Mouse (Mus musculus): ENCODE measurements around the gene Mlxip.

The Mlxip gene

DNA sequence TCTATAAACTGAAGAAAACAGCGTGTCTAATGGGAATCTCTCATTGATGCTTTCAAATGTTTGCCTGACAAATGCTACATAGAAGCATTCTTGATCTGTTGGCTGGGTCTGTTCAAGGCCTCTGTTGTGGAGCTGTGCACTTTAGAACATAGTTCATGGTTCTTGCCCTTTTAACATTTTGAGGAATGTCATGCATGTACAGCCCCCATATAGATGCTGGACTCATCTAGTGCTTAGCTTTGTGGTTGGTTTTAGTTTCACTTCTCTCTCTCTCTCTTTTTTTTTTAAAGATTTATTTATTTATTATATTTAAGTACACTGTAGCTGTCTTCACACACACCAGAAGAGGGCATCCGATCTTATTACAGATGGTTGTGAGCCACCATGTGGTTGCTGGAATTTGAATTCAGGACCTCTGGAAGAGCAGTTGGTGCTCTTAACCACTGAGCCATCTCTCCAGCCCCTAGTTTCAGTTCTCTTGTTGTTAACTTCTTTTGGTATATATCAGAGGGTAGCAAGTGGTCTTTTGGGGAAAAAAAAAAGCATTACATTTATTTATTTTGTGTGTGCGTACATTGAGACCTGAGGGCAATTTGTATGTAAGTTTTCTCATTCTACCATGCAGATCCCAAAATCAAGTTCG, 4.4 kb downstream of the Mlxip start:
- ChIA-PET CTCF (interaction anchor here in 2 of 4 experiments (0.6 to 1.0 kb wide), 2 partner anchors 103 to 953 kb away, joined by 3 to 5 read pairs; no protein-coding TSS in a partner anchor), POLR2A (no interaction called here)

DNA sequence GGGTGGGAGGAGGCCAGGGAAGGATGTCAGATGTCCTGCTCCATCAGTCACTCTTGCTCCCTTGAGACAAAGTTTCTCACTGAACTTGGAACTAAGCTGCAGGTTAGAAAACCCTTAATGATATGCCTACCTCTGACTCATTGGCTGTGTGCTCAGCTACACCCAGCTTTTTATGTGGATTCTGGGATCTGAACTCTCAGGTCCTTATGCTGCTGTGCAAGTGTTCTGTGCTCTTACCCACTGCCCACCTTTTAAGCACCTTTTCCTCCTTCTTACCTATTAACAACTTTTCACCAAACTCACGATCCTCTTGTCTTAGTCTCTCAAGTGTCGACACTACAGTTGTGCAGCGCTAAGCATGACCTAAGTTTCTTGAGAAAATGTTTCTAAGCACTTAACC, 9.9 kb downstream of the Mlxip start:
- ChIA-PET POLR2A (interaction anchor here in 2 of 4 experiments (1.3 to 2.4 kb wide), 3 partner anchors 9 to 10 kb away, joined by 4 to 6 read pairs (median 4); partner anchors contain the start of gene Mlxip (in 2 of the 2)), CTCF (interaction anchor here in 1 of 4 experiments (2.9 kb wide), 1 partner anchor 27 kb away, joined by 9 read pairs; no protein-coding TSS in a partner anchor)

DNA sequence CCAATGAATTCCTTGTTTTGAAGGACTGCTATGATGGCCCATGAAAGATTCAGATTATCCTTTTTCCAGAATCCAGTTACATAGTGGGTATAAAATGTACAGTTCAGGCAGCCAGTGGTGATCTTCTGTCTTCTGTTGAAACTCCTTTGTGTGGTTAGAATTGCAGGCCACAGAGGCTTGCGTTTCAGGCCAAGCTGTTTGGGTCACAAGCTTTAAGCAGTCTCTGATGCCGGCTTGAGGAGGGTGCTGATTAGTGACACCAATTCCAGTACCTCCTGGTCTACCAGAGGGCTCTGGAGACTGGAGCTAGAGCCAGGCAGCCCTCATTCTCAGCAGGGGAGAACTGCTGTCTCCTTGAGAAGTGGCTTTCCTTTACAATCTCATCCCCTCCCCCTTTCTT, 12.4 kb downstream of the Mlxip start:
- ChIA-PET CTCF (interaction anchor here in 1 of 4 experiments (2.9 kb wide), 1 partner anchor 29 kb away, joined by 9 read pairs; no protein-coding TSS in a partner anchor), POLR2A (interaction anchor here in 3 of 4 experiments (0.7 to 2.2 kb wide), 6 partner anchors 12 to 251 kb away, joined by 3 to 8 read pairs (median 3); partner anchors contain the start of genes Mlxip (in 2 of the 3) and Diablo (in 1 of the 3))

DNA sequence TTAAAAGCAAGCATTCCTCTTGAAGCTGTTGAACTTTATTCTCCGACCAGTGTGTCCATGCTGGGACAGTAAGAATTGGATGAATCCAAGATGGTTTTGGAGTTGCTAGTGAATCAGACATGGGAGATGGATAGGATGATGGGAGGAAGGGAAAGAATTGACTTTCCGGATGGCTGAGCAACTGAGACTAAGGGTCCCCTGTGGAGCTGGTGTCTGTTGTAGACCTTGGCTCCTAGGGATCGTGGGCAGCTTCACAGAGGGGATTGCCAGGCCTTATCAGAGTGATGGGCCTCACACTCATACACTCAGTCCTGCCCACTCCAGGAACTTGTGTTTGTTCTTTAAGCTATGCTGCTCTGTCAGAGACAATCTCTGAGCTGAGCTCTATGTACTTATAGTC, 13.6 kb downstream of the Mlxip start:
- CTCF ChIA-PET, result interaction anchor here in 2 of 4 experiments (0.8 to 1.4 kb wide), 4 partner anchors 29 to 344 kb away, joined by 3 to 4 read pairs (median 3); no protein-coding TSS in a partner anchor
- POLR2A ChIA-PET, result interaction anchor here (0.7 to 2.2 kb wide), 7 partner anchors 12 to 1685 kb away, joined by 3 to 8 read pairs (median 4); partner anchors contain the start of gene Mlxip (in 3 of the 4)

DNA sequence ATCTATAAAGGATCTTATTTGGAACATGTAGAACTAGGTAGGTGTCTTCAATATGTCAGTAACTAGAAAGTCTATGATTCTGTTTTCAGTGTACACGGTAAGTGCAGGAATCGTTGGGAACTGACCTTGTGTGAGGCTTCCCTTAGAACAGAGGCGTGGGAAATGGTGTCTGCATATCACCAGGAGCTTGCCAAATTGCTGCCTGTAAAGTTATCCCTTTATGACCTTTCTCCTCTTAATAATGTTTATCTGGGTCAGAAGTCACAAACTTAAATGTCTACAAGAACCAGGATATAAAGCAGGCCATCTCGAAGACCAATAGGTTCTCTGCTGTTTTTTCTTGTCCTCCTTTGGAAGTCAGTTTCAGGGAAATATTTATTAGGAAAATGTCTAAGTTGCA, 17.6 kb downstream of the Mlxip start:
- ChIA-PET CTCF (interaction anchor here in 2 of 4 experiments (0.9 to 1.2 kb wide), 3 partner anchors 32 to 127 kb away, joined by 3 to 5 read pairs (median 3); no protein-coding TSS in a partner anchor), POLR2A (no interaction called here)

DNA sequence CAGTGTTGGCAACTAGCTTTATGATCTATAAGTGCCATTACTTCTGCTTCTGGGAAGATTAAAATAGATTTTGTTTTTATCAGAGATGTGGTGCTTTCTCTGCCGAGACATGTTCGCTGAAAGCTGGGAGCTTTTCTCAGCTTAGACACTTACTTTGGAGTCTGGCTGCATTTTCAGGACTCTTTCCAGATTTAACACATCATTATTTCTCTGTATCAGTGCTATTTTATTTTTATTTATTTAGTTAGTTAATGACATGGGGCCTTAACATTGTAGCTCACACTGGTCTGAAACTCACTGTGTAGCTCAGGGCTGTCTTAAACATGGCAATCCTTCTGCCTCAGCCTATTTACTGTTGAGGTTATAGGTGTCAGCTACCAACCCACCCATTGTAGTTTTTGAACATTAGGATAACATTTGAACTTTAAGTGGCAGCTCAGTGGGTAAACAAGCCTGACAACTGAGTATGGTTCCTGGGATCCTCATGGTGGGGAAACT, 19.3 kb downstream of the Mlxip start:
- CTCF ChIA-PET, result interaction anchor here in 3 of 4 experiments (0.6 to 0.7 kb wide), 4 partner anchors 99 to 707 kb away, joined by 3 to 6 read pairs (median 4); partner anchors contain the start of gene P2rx4 (in 1 of the 3)
- POLR2A ChIA-PET, result interaction anchor here in 1 of 4 experiments (1.3 to 1.6 kb wide), 2 partner anchors 9 to 20 kb away, joined by 4 read pairs; partner anchors contain the start of gene Mlxip

DNA sequence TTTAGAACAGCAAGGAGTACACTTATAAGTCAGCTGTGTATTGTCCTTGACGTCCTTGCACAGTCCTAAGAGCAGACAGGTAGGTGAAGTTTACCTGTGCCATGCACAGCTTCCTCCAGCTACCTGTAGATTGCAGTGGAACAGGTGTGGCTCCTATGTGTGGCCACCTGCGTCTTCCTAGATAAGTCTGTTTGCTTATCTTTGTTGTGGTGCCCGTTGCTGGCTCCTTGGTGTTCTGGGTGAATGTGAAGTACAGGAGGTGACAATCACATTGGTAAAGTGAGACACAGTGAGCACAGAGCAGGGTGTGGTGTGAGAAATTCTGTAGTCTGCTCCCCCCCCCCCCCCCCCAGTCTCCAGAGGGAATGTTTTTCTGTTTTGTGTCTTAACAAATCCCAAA, 21.6 kb downstream of the Mlxip start:
- POLR2A ChIA-PET, result interaction anchor here in 3 of 4 experiments (0.6 to 1.2 kb wide), 4 partner anchors 12 to 71 kb away, joined by 3 to 5 read pairs (median 4); partner anchors contain the start of gene Mlxip (in 2 of the 3)
- CTCF ChIA-PET, result interaction anchor here in 3 of 4 experiments (0.6 to 1.8 kb wide), 5 partner anchors 20 to 47 kb away, joined by 3 to 5 read pairs (median 4); partner anchors contain the start of gene Mlxip (in 1 of the 3)

DNA sequence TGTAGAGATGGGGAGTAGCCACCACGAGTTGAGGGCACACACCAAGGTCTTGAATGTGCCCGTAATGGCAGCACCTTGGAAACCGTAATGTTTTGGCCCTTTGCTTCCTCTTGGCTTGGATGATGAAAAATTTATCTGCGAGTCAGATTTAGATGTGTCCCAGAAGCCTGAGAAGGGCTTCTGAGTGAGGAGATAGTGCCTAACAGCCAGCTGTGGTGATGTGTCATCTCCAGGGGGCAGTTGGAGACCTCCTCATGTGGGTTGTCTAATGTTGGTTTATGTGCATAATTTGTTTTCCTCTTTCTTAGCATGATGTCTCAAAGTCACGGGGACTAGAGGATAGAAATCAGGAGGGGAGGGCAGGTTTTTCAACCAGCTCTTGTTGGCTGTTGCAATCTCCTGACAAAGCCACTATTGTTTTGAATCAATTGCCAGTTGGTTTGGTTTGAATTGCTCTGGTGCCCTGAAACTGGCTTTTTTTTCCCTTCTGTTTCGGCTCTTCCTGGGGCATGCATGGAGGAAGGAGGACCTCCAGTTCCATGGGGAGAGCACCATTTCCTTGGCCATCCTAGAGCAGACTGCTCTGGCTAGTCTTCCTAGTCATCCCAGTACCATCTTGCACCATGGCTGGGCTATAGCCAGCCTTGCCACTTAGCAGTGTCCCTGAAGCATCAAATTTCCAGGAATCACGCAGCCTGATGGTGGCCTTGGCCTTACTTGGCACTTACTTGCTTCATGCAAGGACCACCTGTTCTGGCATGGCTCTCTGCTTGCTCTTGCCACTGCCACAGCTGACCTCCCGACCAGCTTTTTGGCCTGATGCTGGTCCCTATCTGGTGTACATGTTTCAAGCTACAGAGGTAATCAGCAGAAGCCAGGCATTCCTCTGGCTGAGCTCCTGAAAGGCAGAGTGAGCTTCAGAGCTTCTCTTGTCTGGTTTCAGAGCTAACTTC, 22.2 kb downstream of the Mlxip start:
- ChIA-PET POLR2A (interaction anchor here in 2 of 4 experiments (0.6 to 1.2 kb wide), 4 partner anchors 9 to 72 kb away, joined by 3 to 9 read pairs (median 3); partner anchors contain the start of gene Mlxip (in 1 of the 2)), CTCF (interaction anchor here in 3 of 4 experiments (0.6 to 1.8 kb wide), 6 partner anchors 22 to 48 kb away, joined by 3 to 6 read pairs (median 4); partner anchors contain the start of gene Mlxip (in 1 of the 3))

DNA sequence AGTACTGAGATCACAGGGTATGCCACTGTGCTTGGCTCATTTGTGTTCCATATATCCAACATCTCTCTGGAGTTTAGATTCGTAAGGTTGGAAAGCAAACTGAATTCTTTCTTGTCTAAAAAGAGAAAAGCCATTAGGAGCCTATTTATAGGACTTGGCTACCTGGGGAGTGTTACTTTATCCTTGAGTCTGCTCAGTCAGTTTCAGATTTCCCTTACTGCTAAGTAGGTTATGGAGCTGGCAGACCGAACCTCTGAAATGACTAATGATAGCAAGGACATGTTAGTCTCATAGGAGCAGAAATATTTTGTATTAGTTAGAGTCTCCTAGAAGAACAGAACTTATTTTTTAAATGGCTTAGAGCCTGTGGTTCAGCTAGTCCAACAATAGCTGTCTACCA, 29.3 kb downstream of the Mlxip start:
- ChIA-PET POLR2A (no interaction called here), CTCF (interaction anchor here in 1 of 4 experiments (0.7 kb wide), 1 partner anchor 13 kb away, joined by 4 read pairs; no protein-coding TSS in a partner anchor)

DNA sequence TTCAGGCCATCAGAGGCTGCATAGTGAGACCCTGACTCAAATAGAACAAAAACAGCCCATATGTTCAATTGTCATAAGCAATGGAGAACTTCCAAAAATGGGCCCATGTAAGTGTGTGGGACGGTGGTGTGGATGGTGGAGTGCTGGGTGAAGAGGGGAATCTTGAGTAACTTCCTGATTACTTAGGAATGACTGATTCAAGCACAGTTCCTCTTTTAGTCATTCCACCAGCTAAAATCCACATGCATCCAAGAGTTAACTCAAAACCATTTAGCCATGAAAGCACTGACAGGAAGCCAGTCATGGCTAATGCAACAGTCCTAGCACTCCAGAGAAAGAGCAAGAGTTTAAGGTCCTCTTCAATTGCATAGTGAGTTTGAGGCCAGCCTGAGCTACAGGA, 33.0 kb downstream of the Mlxip start:
- CTCF ChIA-PET, result interaction anchor here in 3 of 4 experiments (0.6 to 0.7 kb wide), 4 partner anchors 12 to 52 kb away, joined by 3 to 13 read pairs (median 8); no protein-coding TSS in a partner anchor
- POLR2A ChIA-PET, result interaction anchor here in 1 of 4 experiments (0.6 to 0.9 kb wide), 5 partner anchors 12 to 153 kb away, joined by 3 to 5 read pairs (median 4); no protein-coding TSS in a partner anchor

DNA sequence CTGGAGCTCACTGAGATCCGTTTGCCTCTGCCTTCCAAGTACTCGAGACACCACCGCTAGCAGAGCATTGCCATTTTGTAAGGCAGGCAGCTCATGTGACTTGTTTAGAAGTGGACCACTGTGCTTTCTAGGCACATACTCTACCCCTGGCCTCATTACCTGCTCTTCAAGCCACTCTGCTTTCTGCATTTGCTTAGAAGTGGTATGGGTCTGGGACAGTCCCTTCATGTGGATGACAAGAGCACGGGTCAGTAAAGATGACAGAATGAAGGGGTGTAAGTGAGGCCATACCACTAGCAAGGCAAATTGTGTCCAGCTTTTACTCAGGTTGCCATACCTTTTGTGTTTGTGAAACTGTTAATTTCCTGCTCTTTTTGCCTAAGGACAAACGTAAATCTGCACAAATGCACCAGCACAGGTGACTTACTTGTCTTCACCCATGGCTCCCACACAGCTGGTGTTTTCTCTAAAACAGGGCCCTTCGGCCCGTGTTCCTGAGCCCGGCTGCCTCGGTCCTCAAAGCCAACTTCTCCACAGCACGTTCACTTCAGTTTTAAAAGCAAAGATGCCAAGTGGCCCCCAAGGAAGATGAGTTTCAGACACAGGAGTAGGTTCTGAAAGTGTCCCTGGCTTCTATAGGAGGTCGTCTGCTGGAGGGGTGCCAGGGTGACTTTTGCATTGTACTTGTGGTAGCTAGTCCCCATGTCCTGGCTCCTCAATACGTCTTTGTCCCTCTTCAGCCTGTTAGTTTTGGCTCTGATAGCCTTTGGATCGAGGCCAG, 37.1 kb downstream of the Mlxip start:
- ChIA-PET POLR2A (interaction anchor here in 2 of 4 experiments (0.6 to 0.9 kb wide), 2 partner anchors 30 to 37 kb away, joined by 3 to 8 read pairs; partner anchors contain the start of gene Mlxip (in 1 of the 2)), CTCF (interaction anchor here in 1 of 4 experiments (1.0 kb wide), 1 partner anchor 54 kb away, joined by 4 read pairs; no protein-coding TSS in a partner anchor)

DNA sequence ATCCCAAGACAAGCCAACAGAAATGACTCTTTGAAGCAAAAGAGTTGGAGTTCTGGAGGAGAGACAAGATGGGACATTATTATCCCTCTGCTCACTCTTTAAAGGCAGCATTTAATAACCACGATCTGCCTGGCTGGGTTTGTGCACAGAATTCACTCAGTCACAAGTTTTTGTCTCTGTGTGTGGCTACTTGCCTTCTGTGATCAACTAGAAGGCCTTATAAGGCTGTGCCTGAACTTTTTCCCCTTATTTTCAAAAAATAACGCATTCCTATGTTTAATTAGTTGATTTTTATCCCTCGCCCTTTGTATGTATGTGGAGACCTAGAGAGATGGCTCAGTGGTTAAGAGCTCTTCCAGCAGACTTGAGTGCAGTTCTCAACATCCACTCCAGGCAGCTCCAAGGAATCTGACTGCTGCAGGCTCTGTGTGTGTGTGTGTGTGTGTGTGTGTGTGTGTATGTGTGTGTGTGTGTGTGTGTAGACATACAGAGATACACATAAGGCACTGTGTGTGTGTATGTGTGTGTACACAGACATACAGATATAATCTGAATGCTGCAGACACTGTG, 37.8 kb downstream of the Mlxip start:
- ChIA-PET CTCF (interaction anchor here in 1 of 4 experiments (1.0 kb wide), 1 partner anchor 55 kb away, joined by 4 read pairs; no protein-coding TSS in a partner anchor), POLR2A (no interaction called here)

DNA sequence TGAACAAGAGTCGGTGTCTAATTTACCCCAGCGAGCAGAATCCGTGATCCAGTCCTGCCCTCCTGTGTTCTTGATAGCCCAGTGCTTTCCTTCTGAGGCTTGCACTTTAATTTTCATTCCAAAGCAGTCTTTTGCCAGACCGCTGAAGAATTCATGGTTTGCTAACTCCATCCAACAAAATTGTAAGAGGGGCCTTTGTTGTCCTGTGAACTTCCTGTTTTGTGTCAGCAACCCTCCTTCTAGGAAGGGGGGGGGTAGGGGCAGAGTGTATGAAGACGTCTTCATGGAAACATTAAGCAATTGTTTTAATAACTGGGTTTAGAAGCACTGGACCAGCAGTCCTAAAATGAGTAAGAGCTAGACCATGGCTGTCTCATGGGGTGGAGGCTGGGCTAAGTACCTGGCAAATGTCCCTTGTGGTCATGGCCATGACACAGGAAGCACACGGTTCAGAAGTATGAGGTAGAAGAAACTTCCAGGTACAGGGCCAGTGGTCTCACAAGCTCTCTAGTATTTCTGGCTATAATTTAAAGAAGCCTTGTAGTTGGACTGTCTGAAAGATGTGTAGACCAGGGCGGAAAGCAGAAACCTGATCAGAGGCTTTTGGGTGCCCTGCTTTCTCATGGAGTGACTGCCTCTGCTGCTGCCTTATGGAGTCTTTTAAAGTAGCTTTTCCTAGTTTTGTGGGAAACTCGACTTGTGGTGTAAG, 41.6 kb downstream of the Mlxip start:
- CTCF ChIA-PET, result interaction anchor here (0.5 to 5.0 kb wide), 36 partner anchors 9 to 373 kb away, joined by 3 to 48 read pairs (median 4); partner anchors contain the start of genes Wdr66 (in 2 of the 4) and Rhof (in 1 of the 4)
- POLR2A ChIA-PET, result interaction anchor here in 3 of 4 experiments (0.6 to 1.3 kb wide), 5 partner anchors 41 to 82 kb away, joined by 3 to 7 read pairs (median 3); partner anchors contain the start of gene Mlxip (in 1 of the 3)

DNA sequence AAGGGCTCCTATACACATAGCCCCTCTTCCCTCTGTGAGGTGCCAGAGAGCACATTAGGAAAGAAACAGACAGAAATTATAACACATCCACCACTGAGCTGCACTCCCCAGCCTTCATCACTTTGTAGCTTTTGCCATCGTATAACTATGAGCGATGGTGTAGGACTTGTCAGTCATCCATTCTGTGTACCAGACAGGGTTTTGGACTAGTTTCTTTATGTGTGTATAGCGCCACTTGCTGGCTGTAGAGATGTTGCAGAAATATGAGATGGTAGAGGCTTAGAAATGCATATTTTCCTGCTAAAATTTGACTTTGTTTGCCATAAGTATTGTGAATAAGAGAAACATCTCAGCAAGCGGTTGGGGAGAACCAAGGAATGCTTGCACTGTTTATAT, 42.2 kb downstream of the Mlxip start:
- ChIA-PET POLR2A (interaction anchor here in 3 of 4 experiments (0.9 to 1.3 kb wide), 4 partner anchors 42 to 61 kb away, joined by 3 to 7 read pairs (median 4); partner anchors contain the start of gene Mlxip (in 1 of the 3)), CTCF (interaction anchor here (0.5 to 5.0 kb wide), 40 partner anchors 8 to 373 kb away, joined by 3 to 48 read pairs (median 4); partner anchors contain the start of genes Wdr66 (in 2 of the 4) and Rhof (in 1 of the 4))

DNA sequence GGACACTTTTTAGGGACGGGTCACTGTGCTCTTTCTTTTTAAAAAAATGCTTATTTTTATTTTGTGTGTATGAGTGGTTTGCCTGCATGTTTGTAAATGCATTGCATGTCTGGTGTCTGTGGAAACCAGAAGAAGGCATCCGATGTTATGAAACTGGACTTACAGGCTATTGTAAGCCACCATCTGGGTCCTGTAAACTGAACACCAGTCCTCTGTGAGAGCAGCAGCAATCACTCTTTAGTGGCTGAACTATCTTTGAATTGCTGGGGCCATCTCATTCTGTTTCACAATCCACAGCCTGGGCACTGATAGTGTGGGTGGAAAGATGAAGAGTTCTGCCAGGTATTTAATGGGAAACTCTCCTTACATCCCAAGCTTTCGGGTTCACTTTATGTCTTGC, 43.8 kb downstream of the Mlxip start:
- ChIA-PET CTCF (interaction anchor here in 2 of 4 experiments (3.4 to 5.0 kb wide), 2 partner anchors 62 to 69 kb away, joined by 24 to 48 read pairs; no protein-coding TSS in a partner anchor), POLR2A (no interaction called here)

Data from embryonic stem cell, embryonic (primary cell).